Mouse (Mus musculus) mature B cell (primary cell): ENCODE data around the gene Stx8.

Experiments used
- in situ Hi-C: fragments of 300-500 bp; cut with MboI; formaldehyde crosslinking; loops from 2 replicates; pipeline ENCODE4 v1.14.3; 2019

The Stx8 gene

GRCm38 (mm10) chr11:68198696-68199095 is 232.7 kb downstream of the Stx8 start:
- in situ Hi-C loops: no loop called here

DNA sequence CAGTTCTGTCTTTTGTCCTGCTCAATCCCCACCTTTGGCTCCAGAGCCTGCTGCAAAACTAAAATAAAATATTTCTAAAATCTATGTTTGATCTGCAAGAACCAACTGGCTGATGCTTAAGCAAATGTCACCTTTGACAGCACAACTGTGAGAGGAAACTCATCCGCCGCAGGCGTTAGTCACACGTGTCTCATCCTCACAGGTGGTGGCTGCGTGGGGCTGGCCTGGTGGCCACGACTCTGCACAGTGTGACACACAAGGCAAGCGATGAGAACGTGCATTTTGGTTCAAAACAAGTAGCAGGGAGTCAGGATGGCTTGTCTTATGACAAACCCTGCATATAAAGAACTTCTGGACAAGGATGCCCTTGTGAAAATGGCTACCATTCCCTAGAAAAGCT is 233.1 kb downstream of the Stx8 start:
- in situ Hi-C loops: no loop called here

- in situ Hi-C loops: no loop called here
Observed at GRCm38 (mm10) chr11:68199801-68200423, 233.9 kb downstream of the Stx8 start.

DNA sequence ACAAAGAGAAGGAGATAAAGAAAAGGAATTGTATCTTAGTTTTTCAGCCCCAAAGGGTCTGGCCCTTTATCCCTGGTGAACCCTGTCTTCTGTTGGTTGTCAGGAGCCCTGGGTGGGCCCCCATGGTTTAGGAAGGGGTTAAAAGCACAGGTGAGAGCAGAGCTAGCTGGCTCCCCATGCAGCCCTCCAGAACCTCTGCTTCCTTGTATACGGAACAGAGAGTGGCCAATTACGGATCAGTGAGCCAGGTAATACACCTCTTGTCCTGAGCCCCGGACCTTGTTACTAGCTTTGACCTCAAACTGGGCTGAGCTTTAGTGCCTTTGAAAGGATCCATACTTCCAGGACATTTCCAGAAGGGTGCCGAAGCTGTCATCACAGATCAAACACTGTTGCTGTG is 234.5 kb downstream of the Stx8 start:
- in situ Hi-C loops: no loop called here

DNA sequence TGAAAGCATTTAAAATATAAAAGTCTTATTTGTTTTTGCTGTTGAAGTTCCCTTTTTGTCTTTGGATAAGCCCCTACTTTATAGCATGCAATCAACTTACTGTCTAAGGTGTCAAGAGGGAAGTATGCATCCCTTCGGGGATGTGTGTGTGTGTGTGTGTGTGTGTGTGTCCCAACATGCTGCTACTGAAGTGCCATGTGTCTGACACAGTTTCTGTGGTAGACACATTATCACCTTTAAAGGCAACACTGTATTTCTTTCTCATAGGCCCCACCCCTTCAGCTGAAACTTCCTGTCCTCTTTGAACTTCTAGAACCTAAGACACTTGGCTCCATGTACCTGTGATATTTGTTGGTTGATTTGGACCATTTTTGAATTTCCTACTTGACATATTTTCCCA is 235.1 kb downstream of the Stx8 start:
- in situ Hi-C loops: no loop called here

GRCm38 (mm10) chr11:68201811-68202459 is 235.9 kb downstream of the Stx8 start:
- in situ Hi-C loops: no loop called here

- in situ Hi-C loops: no loop called here
Observed at GRCm38 (mm10) chr11:68202561-68202960, 236.6 kb downstream of the Stx8 start.

GRCm38 (mm10) chr11:68203658-68204315 is 237.8 kb downstream of the Stx8 start:
- in situ Hi-C loops: no loop called here

GRCm38 (mm10) chr11:68204407-68204806 is 238.4 kb downstream of the Stx8 start:
- in situ Hi-C loops: no loop called here

GRCm38 (mm10) chr11:68205572-68206229 is 239.7 kb downstream of the Stx8 start:
- in situ Hi-C loops: no loop called here

GRCm38 (mm10) chr11:68208023-68208422 is 242.0 kb downstream of the Stx8 start:
- in situ Hi-C loops: no loop called here

- in situ Hi-C loops: no loop called here
Observed at GRCm38 (mm10) chr11:68208582-68208981, 242.6 kb downstream of the Stx8 start.

DNA sequence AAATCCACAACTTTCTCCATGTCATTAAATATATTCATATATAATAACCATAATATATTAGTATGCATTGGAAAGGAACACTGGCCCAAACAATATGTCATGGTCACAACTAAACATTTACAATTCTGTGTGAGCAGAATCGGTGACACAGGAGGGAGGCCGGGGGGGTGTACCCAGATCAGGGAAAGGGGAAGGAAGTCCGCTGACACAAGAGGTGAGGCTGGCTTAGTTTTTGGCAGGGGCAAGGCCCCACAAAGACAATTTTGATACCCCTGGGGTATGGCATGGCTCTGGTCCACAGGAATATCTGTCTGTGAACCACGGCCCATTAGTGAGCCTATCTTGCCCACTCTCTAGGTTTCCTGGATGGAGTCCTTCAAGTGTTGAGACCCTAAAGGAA is 243.5 kb downstream of the Stx8 start:
- in situ Hi-C loops: no loop called here

GRCm38 (mm10) chr11:68210714-68211113 is 244.7 kb downstream of the Stx8 start:
- in situ Hi-C loops: no loop called here

DNA sequence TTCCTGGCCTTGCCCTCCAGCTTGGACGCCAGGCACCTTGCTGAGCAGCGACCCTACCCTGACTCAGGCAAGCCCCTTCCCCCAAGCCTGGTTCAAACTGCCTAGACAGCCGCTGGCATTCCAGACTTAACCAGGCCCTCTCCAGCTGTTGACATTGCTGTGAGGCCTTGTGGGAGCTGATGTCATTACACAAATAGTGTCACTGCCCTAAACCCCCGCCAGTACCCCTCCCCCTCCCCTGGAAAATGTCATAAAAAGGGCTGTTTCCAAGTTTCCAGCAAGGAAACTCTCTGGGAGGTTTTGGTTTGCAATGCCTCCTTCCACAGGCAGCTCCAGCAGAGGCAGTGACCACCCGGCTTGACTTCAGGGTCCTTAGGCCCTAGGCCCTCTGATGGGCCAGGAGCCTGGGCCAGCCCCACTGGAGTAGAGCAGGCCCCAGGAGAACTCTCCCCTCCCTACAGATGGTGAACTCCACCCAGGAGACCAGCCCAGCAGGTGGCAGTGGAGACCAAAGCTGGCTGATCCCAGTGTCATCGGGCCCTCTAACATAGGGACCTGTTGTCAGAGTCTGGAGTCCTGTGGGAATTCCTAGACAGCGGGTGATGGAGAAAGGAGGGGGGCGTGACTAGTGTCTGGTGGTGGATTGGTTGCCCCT is 246.1 kb downstream of the Stx8 start:
- in situ Hi-C loops: no loop called here

GRCm38 (mm10) chr11:68213896-68214295 is 247.9 kb downstream of the Stx8 start:
- in situ Hi-C loops: no loop called here

DNA sequence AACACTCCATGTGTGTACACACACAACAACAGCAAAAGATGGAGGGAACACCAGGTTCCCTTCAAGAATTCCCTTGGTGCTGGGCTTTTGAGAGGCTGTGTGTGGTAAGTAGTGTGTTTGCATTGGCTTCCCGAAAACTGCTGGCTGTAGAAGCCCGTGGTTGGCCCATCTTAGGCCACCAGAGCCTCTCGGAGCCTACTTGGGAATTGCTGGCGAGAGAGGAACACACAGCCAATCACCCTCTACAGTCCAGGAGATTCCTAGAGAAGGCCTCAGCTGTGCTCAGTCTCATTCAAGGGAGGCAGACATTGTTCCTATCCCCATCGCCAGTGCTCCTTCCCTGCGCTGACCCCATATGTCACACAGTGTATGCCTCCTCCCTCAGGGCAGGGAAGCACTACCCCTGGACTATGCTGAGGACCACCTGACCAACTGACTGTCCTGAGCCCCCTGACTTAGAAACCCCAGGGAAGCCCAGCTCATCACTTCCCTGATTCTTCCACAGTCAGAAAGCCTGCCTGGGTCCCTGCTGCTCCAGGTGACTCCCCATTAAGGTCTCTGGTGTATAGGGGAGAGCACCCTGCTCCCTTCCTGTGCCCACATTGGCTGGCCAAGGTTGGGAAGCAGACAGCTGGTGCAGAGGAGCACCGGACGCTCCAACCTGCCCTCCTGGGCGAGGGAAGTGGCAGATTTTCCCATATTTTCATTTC is 248.7 kb downstream of the Stx8 start:
- in situ Hi-C loops: no loop called here

GRCm38 (mm10) chr11:68215206-68215912 is 249.4 kb downstream of the Stx8 start:
- in situ Hi-C loops: no loop called here

- in situ Hi-C loops: no loop called here
Observed at GRCm38 (mm10) chr11:68216041-68216440, 250.0 kb downstream of the Stx8 start.

GRCm38 (mm10) chr11:68220733-68221132 is 254.7 kb downstream of the Stx8 start:
- in situ Hi-C loops: no loop called here

GRCm38 (mm10) chr11:68222209-68222608 is 256.2 kb downstream of the Stx8 start:
- in situ Hi-C loops: no loop called here
